Mouse (Mus musculus): Measurements from ENCODE around the gene Rabggta.

DNA sequence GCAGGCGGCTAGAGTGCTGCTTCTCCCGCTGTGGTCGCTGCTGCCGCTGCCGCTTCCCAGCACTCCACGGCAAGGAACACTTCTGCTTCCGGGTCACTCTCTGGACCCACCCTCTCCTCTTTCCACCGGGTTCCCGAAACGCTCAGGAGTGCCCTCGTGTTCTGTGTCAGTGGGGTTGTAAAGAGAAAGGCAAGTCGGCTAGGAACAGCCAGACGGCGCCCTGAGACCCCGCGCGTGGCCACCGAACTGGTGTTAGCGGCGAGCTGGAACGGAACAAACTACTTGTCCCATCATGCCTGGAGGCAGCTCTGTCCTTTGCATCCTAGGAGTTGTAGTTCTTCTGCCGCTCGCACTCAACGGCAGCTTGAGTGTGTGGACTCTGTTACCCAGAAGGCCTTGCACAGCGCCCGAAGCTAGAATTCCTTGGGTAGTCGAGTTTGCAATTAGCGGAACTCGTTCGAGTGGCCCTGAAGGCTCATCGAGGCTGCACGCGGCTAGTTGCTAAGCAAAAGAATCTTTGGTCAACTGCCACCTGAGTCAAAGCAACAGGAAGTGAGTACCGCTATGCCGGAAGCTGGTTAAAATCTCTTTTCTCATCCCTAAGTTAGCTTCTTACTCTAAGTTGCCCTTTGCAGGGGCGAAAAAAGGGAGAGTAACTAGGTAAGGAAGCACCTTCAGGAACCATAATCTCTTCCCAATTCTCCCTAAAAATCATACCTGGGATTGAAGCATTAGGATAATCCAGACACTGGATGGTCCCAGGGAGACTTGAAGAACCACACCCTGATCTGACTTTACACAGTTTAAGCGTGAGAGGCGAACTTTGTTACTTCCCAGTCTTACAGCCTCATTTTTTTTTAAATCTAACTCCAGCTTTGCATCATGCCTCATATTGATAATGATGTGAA lies 50.0 kb downstream of the Rabggta start, which contains the start of the genes Gmpr2 and Nedd8:
- TF ChIP-seq CTCF (IDR thresholded peaks at IDR 0.05) (peak; percentile 15; the same call in 1 of the 2 replicates), POLR2A (IDR thresholded peaks at IDR 0.05; ENCODE audit: insufficient read depth, low read depth, low read length) (peak; percentile 83)
